20 mouse cellular contexts compared by ENCODE assay signal in genomic region chr8:80859180-80859775, GRCm38 (mm10).
"Had no signal": no experiment of that assay in that cellular context is flagged by ENCODE, and none has a peak within 500 bp of the region (broad histone marks: within the 10 kb centered on the region; RNA-seq: fewer than 3 reads in every experiment).

No protein-coding gene starts in this region.

- ATAC-seq: intestine, embryonic 15.5 days; liver, embryonic 12.5 days had no signal

- H3K4me3 ChIP-seq: intestine, embryonic 15.5 days; limb, embryonic 10.5 days; limb, embryonic 13.5 days; liver, embryonic 12.5 days; liver, embryonic 15.5 days; lung, embryonic 15.5 days had no signal

- DNase-seq: kidney, adult 11 months; kidney, adult 8-10 months; kidney, postnatal 4 days; liver; lung, adult 18-20 months; lung, postnatal 10 days; lung, postnatal 36 days; midbrain, embryonic 14.5 days; right cerebral cortex, adult 18-20 months; right cerebral cortex, postnatal 14 days; thymus, adult 18-20 months; thymus, postnatal 36 days had no signal

- H3K36me3 ChIP-seq: intestine, embryonic 15.5 days; lung, embryonic 15.5 days had no signal

- H3K4me2 ChIP-seq: intestine, embryonic 15.5 days; limb, embryonic 13.5 days; liver, embryonic 12.5 days; liver, embryonic 15.5 days; lung, embryonic 15.5 days; midbrain, embryonic 11.5 days had no signal

- H3K9me3 ChIP-seq: intestine, embryonic 15.5 days; limb, embryonic 10.5 days; limb, embryonic 13.5 days; liver, embryonic 12.5 days; liver, embryonic 15.5 days; lung, embryonic 15.5 days had no signal

- H3K27me3 ChIP-seq: intestine, embryonic 15.5 days; limb, embryonic 13.5 days; liver, embryonic 12.5 days; liver, embryonic 15.5 days; lung, embryonic 15.5 days had no signal

- H3K4me1 ChIP-seq: limb, embryonic 10.5 days had no signal

- H3K27ac ChIP-seq: intestine, embryonic 15.5 days; kidney, postnatal 0 days; limb, embryonic 10.5 days; limb, embryonic 13.5 days; liver, embryonic 12.5 days; liver, embryonic 15.5 days had no signal

- H3K9ac ChIP-seq: intestine, embryonic 15.5 days; limb, embryonic 13.5 days; liver, embryonic 12.5 days; liver, embryonic 15.5 days; lung, embryonic 15.5 days had no signal
